Mouse (Mus musculus) heart, embryonic 15.5 days (tissue): ENCODE results near the gene Ablim1. TPM values are rescaled to one million over a fixed set of nuclear protein-coding genes. Genes with fewer than 3 reads are reported as not detected.

Experiments used
- ATAC-seq: fragments of 200-750 bp; cut with Nextera tagmentation; replicated peaks from 2 replicates; pipeline ENCODE4 v1.8.0; 2017; ENCODE audit warnings: low read depth, moderate TSS enrichment; ENCODE audit not compliant: insufficient number of reproducible peaks, insufficient read depth, low FRiP score
- H3K27ac ChIP-seq: fragments of 300-500 bp; sonication (generic); 2 replicates; pipeline ENCODE4 v1.5.1; 2015; ENCODE audit warnings: mild to moderate bottlenecking, inconsistent platforms
- H3K27me3 ChIP-seq: fragments of 300-500 bp; sonication (generic); 2 replicates; pipeline ENCODE4 v1.6.1; 2015; ENCODE audit warnings: inconsistent platforms
- H3K36me3 ChIP-seq: fragments of 300-500 bp; sonication (generic); 2 replicates; pipeline ENCODE4 v1.6.1; 2015; ENCODE audit warnings: mild to moderate bottlenecking, inconsistent platforms
- H3K4me1 ChIP-seq: fragments of 300-500 bp; sonication (generic); replicated peaks from 2 replicates; pipeline ENCODE4 v1.6.1; 2015; ENCODE audit warnings: inconsistent platforms
- H3K4me2 ChIP-seq: fragments of 300-500 bp; sonication (generic); 2 replicates; pipeline ENCODE4 v1.6.1; 2015; ENCODE audit warnings: inconsistent platforms, mild to moderate bottlenecking, moderate library complexity
- H3K4me3 ChIP-seq: fragments of 300-500 bp; sonication (generic); 2 replicates; pipeline ENCODE4 v1.5.1; 2015; ENCODE audit warnings: mild to moderate bottlenecking, inconsistent platforms
- H3K9ac ChIP-seq: fragments of 300-500 bp; sonication (generic); 2 replicates; pipeline ENCODE4 v1.6.1; 2015; ENCODE audit warnings: mild to moderate bottlenecking, inconsistent platforms
- H3K9me3 ChIP-seq: fragments of 300-500 bp; sonication (generic); replicated peaks from 2 replicates; pipeline ENCODE4 v1.6.1; 2016; ENCODE audit warnings: inconsistent platforms
- WGBS: fragments of 180-500 bp; shearing (Covaris S2); methylation state at CpG from one replicate; pipeline ENCODE4 v1.1.7; 2015; ENCODE audit warnings: mixed read lengths; 5-methylcytosine and 5-hydroxymethylcytosine counted together
- polyA plus RNA-seq: library from polyadenylated mRNA; unstranded; fragments of >200 nt; fragmentation: Nextera tagmentation; extraction: Ambion mirVana; gene quantifications from 2 replicates; pipeline ENCODE4 v1.2.1, GENCODE M21; 2015

Gene Ablim1
- polyA plus RNA-seq, 1 experiment from 2014 or later = 56.2 TPM

- Histone ChIP-seq H3K27ac (0 out of 2 replicates have a peak overlapping the region, but pooled peaks have one; percentile 20), H3K27me3 (no peaks in the 10 kb centered on the region), H3K9ac (no peak overlapping the region), H3K4me2 (peak overlapping the region; percentile 40; the same call in 1 of the 2 replicates), H3K4me1 (peaks cover 32% of the 10 kb centered on the region), H3K36me3 (no peaks in the 10 kb centered on the region), H3K4me3 (no peak overlapping the region), H3K9me3 (no peaks in the 10 kb centered on the region)
- no peak; the same call in 1 of the 2 replicates for ATAC-seq
- 33% methylated on average over 14 of the region's 14 CpGs for WGBS
These were observed 324.2 kb downstream of the Ablim1 start for GRCm38 (mm10) chr19:56990367-56991111.

DNA sequence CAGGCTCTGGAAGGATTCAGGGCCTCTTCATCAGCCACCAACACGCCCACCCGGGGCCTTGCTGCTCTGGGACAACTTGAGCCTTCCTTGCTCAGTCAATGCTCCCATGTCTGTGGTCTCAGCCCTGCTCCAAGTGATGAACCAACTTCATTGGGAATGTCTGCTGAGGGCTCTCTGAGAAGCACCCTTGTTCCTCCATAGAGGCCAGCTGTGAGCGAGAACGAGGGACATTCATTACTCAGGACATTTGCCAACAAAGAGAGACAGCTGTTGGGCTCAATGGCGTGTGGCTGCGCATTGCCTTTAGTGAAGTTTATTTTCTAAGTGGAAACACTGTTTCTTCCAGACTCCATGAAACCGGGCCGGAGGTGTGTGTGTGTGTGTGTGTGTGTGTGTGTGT is 325.5 kb downstream of the Ablim1 start:
- Histone ChIP-seq H3K9me3 (no peaks in the 10 kb centered on the region), H3K4me1 (peaks cover 35% of the 10 kb centered on the region), H3K4me3 (no peak overlapping the region), H3K27me3 (no peaks in the 10 kb centered on the region), H3K9ac (no peak overlapping the region), H3K36me3 (no peaks in the 10 kb centered on the region), H3K4me2 (no peak overlapping the region), H3K27ac (no peak overlapping the region)
- 82% methylated on average over 8 of the region's 8 CpGs for WGBS
- no peak for ATAC-seq

DNA sequence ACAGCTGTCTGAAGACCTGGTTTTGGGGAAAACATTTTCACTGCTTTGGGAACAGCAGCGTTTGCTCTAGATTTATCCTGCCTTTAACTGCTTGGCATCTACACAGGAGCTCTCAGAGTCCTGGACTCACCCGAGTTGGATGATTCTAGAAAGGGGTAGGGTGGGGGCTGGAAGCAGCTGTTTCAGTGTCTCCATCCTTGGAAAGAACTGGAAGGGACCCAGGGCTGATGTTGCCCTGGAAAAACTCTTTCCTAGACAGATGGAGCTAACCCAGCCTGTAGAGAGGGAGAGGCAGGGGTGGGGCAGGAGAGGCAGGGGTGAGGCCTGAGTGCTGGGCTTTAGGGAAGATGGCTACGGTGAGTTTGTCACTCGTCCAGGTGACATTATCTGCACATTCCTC is 330.5 kb downstream of the Ablim1 start:
- Histone ChIP-seq H3K9me3 (no peaks in the 10 kb centered on the region), H3K9ac (no peak overlapping the region), H3K4me1 (peaks cover 43% of the 10 kb centered on the region), H3K27ac (peak overlapping the region; percentile 43), H3K27me3 (no peaks in the 10 kb centered on the region), H3K4me3 (no peak overlapping the region), H3K36me3 (no peaks in the 10 kb centered on the region), H3K4me2 (no peak overlapping the region)
- 48% methylated on average over 4 of the region's 4 CpGs for WGBS
- ATAC-seq = no peak

DNA sequence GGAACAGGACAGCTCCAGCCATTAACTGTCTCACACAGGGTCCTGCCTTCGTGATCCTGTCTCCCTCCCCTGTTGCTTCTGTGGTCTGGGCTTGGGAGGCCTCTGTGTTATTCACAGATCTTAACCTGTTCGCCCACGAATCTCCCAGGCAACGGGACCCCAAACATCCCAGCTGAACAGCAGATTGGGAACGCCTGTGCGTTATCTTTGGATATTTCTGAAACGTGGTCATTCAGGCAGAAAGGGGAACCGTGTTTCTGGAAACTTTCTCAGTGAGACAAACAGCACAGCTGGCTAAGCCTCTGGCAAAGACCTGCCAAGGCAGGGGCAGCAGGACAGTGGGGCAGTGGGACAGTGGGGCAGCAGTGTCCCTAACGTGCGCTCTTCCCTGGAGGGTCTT is 331.0 kb downstream of the Ablim1 start:
- Histone ChIP-seq H3K27ac (peak overlapping the region; percentile 43), H3K4me1 (peaks cover 39% of the 10 kb centered on the region), H3K36me3 (no peaks in the 10 kb centered on the region), H3K9ac (no peak overlapping the region), H3K4me2 (no peak overlapping the region), H3K27me3 (no peaks in the 10 kb centered on the region), H3K4me3 (no peak overlapping the region), H3K9me3 (no peaks in the 10 kb centered on the region)
- WGBS = 43% methylated on average over 10 of the region's 10 CpGs
- ATAC-seq = no peak

Other genes starting within 250 kb of the Ablim1 start
- 9.4 and 11.1 TPM in 2 replicates for gene Fam160b1, start 45.8 kb upstream of the Ablim1 start, polyA plus RNA-seq
- gene Trub1, start 138.0 kb upstream of the Ablim1 start, polyA plus RNA-seq = 9.6 and 12.8 TPM in 2 replicates